In the genomic region with DNA sequence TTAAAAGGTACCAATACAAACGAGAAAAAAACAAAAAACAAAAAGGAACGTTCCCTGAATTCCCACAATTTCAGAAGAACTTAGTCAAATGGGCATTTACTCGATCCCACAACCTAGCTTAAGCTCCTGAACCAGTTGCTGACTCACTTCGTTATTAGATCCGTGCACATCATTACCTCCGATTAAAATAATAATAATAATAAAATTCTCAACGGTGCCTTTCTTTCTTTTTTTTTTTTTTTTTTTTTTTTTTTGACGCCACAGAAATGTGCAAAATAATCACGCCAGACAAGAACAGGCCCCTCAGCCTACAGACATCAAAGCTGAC, we compare ENCODE assay signal across 8 mouse cellular contexts. TPM values are rescaled to one million over a fixed set of nuclear protein-coding genes. Genes with fewer than 3 reads are reported as not detected.
DNase-seq lines count a peak whose midpoint lies in the region; ATAC-seq and TF ChIP-seq lines count a peak whose summit lies in the region.

No protein-coding gene starts in this region.

- 2% methylated on average over 9 of the region's 9 CpGs for WGBS in thymus, adult 2 months
- WGBS in liver, embryonic 12.5 days (ENCODE audit: insufficient replicate concordance) = 2% methylated on average over 9 of the region's 9 CpGs

- H3K9ac ChIP-seq in liver, embryonic 12.5 days = peak overlapping the region; percentile 98

- DNase-seq in gastrocnemius, adult 2 months = no peak
- no peak for DNase-seq in gastrocnemius, postnatal 36 days
- no peak for DNase-seq in thymus, adult 2 months
- no peak for DNase-seq in thymus, postnatal 36 days
- no peak for DNase-seq in urinary bladder, postnatal 14 days (ENCODE audit: low spot score)
- DNase-seq in right cerebral cortex, postnatal 25 days = no peak
- no peak for DNase-seq in kidney, adult 11 months

- H3K4me1 ChIP-seq in thymus, adult 2 months (replicated peaks; ENCODE audit: control insufficient read depth, insufficient read depth, low read length) = peaks cover 3% of the 10 kb centered on the region
- peaks cover 22% of the 10 kb centered on the region for H3K4me1 ChIP-seq in liver, embryonic 12.5 days

- H3K9me3 ChIP-seq in liver, embryonic 12.5 days (replicated peaks) = no peaks in the 10 kb centered on the region

- H3K27me3 ChIP-seq in thymus, adult 2 months (ENCODE audit: control insufficient read depth, insufficient read depth, low read length) = no peaks in the 10 kb centered on the region
- H3K27me3 ChIP-seq in liver, embryonic 12.5 days (replicated peaks) = no peaks in the 10 kb centered on the region

- ATAC-seq in liver, embryonic 12.5 days = no peak

- H3K36me3 ChIP-seq in thymus, adult 2 months (ENCODE audit: control insufficient read depth, insufficient read depth, low read length) = no peaks in the 10 kb centered on the region
- H3K36me3 ChIP-seq in liver, embryonic 12.5 days = peaks cover 14% of the 10 kb centered on the region

- H3K4me3 ChIP-seq in gastrocnemius, adult 2 months = peak overlapping the region; percentile 93
- H3K4me3 ChIP-seq in thymus, adult 2 months (ENCODE audit: control insufficient read depth, insufficient read depth, low read length) = peak overlapping the region; percentile 90
- peak overlapping the region; percentile 97 for H3K4me3 ChIP-seq in liver, embryonic 12.5 days

- TF ChIP-seq CTCF in gastrocnemius, adult 2 months (IDR thresholded peaks at IDR 0.05) = no peak
- no peak for TF ChIP-seq CTCF in thymus, adult 2 months (IDR thresholded peaks at IDR 0.05; ENCODE audit: borderline replicate concordance, control insufficient read depth, extremely low read depth, insufficient read depth, low read length, poor library complexity)

- H3K4me2 ChIP-seq in liver, embryonic 12.5 days = peak overlapping the region; percentile 72

- TF ChIP-seq POLR2A in thymus, adult 2 months (IDR thresholded peaks at IDR 0.05; ENCODE audit: control insufficient read depth, extremely low read depth, insufficient read depth, low read length, poor library complexity) = no peak

- H3K27ac ChIP-seq in gastrocnemius, adult 2 months = peak overlapping the region; percentile 97
- no peak overlapping the region for H3K27ac ChIP-seq in thymus, adult 2 months (ENCODE audit: control insufficient read depth, insufficient read depth, low read length)
- H3K27ac ChIP-seq in liver, embryonic 12.5 days = peak overlapping the region; percentile 90

- intact Hi-C loops in gastrocnemius, adult 2 months (cut with DNase I) = no loop called here
- intact Hi-C loops in gastrocnemius, postnatal 36 days (cut with DNase I) = no loop called here

RNA-seq across cellular contexts. Expression of gene Dzip3, which starts 0.8 kb away (rescaled TPM):
- total RNA-seq in gastrocnemius, adult 2 months (2021) = 1 to 10 TPM; 3.7 to 4.4 TPM
- 1 to 10 TPM; 4.0 to 4.3 TPM for total RNA-seq in gastrocnemius, postnatal 36 days (2021)
- 4.4 and 5.7 TPM in 2 replicates for polyA plus RNA-seq in thymus, adult 2 months (2012; rRNA removed)
- polyA plus RNA-seq in liver, embryonic 12.5 days (2016; fragmentation: Nextera tagmentation; extraction: Ambion mirVana) = 11.4 and 12.3 TPM in 2 replicates

RNA-seq across cellular contexts. Expression of gene Cip2a, which starts 0.8 kb away (rescaled TPM):
- under 1 TPM; 0.36 to 0.50 TPM for total RNA-seq in gastrocnemius, adult 2 months (2021)
- under 1 TPM; 0.57 to 0.69 TPM for total RNA-seq in gastrocnemius, postnatal 36 days (2021)
- 16.7 and 19.2 TPM in 2 replicates for polyA plus RNA-seq in thymus, adult 2 months (2012; rRNA removed)
- 24.1 and 24.7 TPM in 2 replicates for polyA plus RNA-seq in liver, embryonic 12.5 days (2016; fragmentation: Nextera tagmentation; extraction: Ambion mirVana)
